Mouse (Mus musculus): ENCODE measurements around the gene Zscan29.
"Not testable (repeated sequence)": the region's sequence is repeated elsewhere in the genome, so short reads cannot be mapped to it uniquely, and the experiment has no call there.

DNA sequence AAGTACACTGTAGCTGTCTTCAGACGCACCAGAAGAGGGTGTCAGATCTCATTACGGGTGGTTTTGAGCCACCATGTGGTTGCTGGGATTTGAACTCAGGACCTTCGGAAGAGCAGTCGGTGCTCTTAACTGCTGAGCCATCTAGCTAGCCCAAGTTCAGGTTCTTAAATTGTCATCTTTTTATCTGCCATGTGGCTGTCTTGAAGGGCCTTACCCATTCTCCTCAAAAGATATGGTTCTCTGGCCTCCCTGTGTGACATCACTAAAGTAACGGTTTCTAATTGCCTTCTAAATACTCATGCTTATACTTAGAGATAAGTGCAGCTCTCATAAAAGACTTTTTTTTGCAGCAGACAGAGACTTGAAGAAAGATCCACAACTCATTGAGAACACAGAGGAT is 44.6 kb downstream of the Zscan29 start:
- not testable (repeated sequence) for TF ChIP-seq CTCF (IDR thresholded peaks at IDR 0.05; ENCODE audit: borderline replicate concordance, insufficient read depth, low read depth, low read length); POLR2A (IDR thresholded peaks at IDR 0.05; ENCODE audit: borderline replicate concordance, insufficient read depth, low read length)
